Comparison of ENCODE assay signal across 13 mouse cellular contexts in the genomic region with DNA sequence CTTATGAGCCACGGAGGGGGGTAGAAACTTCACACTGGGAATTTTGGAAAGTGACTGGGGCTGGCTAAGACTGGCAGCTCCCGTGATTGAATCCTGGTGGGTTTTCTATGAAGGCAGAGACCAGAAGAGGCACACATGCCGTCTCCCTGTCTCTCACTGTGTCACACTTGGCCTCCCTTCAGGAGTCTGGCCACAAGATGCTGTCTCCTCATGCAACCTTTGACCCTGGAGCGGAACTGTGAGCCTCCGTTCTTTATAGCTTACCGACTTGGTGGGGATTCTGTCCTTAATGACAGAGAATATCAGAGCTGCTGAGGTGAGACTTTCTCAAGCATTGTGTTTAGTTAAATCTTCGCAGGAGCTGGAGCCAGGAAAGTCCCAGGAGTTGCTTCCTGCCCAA.
"Had no signal": no experiment of that assay in that cellular context is flagged by ENCODE, and none has a peak within 500 bp of the region (broad histone marks: within the 10 kb centered on the region; RNA-seq: fewer than 3 reads in every experiment).

No protein-coding gene starts in this region.

- H3K36me3 ChIP-seq: liver, embryonic 15.5 days; midbrain, embryonic 10.5 days; neural tube, embryonic 15.5 days had no signal

- H3K4me1 ChIP-seq: neural tube, embryonic 15.5 days had no signal

- H3K4me2 ChIP-seq: liver, embryonic 11.5 days; liver, embryonic 15.5 days; neural tube, embryonic 15.5 days had no signal

- H3K9ac ChIP-seq: liver, embryonic 15.5 days; neural tube, embryonic 15.5 days had no signal

- ATAC-seq: lung, postnatal 0 days had no signal

- H3K4me3 ChIP-seq: left cerebral cortex, adult 2 months; liver, embryonic 15.5 days; midbrain, embryonic 10.5 days; myocyte; neural tube, embryonic 15.5 days had no signal

- H3K27me3 ChIP-seq: neural tube, embryonic 15.5 days had no signal

- H3K27ac ChIP-seq: left cerebral cortex, adult 2 months; liver, embryonic 15.5 days; midbrain, embryonic 10.5 days; neural tube, embryonic 15.5 days; stomach, postnatal 0 days had no signal

- H3K9me3 ChIP-seq: liver, embryonic 15.5 days; midbrain, embryonic 10.5 days; neural tube, embryonic 15.5 days had no signal

- DNase-seq: lung, adult 2 months; lung, postnatal 4 days; midbrain, embryonic 14.5 days; thymus, adult 18-20 months; thymus, postnatal 14 days had no signal
